Mouse (Mus musculus): ENCODE measurements at regions not wholly inside any gene's neighbourhood (a gene's known extent, or its start where the extent isn't known, plus 50 kb on each side); places are given as distances from the start of the nearest gene placed in this dataset.

- no peak for DNase-seq (ENCODE audit: low spot score in 2 of 2)
Measured at GRCm38 (mm10) chr17:48789846-48790245, 142.3 kb upstream of the Lrfn2 start.

GRCm38 (mm10) chr17:48790526-48790925 lies 141.7 kb upstream of the Lrfn2 start:
- DNase-seq (ENCODE audit: low spot score in 2 of 2) = no peak

GRCm38 (mm10) chr17:48792954-48793353 lies 139.2 kb upstream of the Lrfn2 start:
- no peak for DNase-seq (ENCODE audit: low spot score in 2 of 2)

- no peak for DNase-seq (ENCODE audit: low spot score in 2 of 2)
Measured at GRCm38 (mm10) chr17:48795773-48796172, 136.4 kb upstream of the Lrfn2 start.

GRCm38 (mm10) chr17:48798196-48798595 lies 134.0 kb upstream of the Lrfn2 start:
- DNase-seq (ENCODE audit: low spot score in 2 of 2) = no peak

- DNase-seq (ENCODE audit: low spot score in 2 of 2) = no peak
Measured at GRCm38 (mm10) chr17:48802673-48803072, 129.5 kb upstream of the Lrfn2 start.

GRCm38 (mm10) chr17:48807905-48808304 lies 124.3 kb upstream of the Lrfn2 start:
- no peak for DNase-seq (ENCODE audit: low spot score in 2 of 2)

GRCm38 (mm10) chr17:48814753-48815504 lies 117.2 kb upstream of the Lrfn2 start:
- no peak for DNase-seq (ENCODE audit: low spot score in 2 of 2)

- DNase-seq (ENCODE audit: low spot score in 2 of 2) = no peak
Measured at GRCm38 (mm10) chr17:48816588-48817324, 115.4 kb upstream of the Lrfn2 start.

- no peak for DNase-seq (ENCODE audit: low spot score in 2 of 2)
Measured at GRCm38 (mm10) chr17:48817551-48817950, 114.6 kb upstream of the Lrfn2 start.

GRCm38 (mm10) chr17:48819703-48820102 lies 112.5 kb upstream of the Lrfn2 start:
- DNase-seq (ENCODE audit: low spot score in 2 of 2) = no peak

- no peak for DNase-seq (ENCODE audit: low spot score in 2 of 2)
Measured at GRCm38 (mm10) chr17:48822101-48822876, 109.9 kb upstream of the Lrfn2 start.

- DNase-seq (ENCODE audit: low spot score in 2 of 2) = no peak
Measured at GRCm38 (mm10) chr17:48823921-48824320, 108.3 kb upstream of the Lrfn2 start.

GRCm38 (mm10) chr17:48825212-48825913 lies 106.8 kb upstream of the Lrfn2 start:
- DNase-seq (ENCODE audit: low spot score in 2 of 2) = no peak

GRCm38 (mm10) chr17:48838297-48838979 lies 93.7 kb upstream of the Lrfn2 start:
- no peak for DNase-seq (ENCODE audit: low spot score in 2 of 2)

GRCm38 (mm10) chr17:48847890-48848289 lies 84.3 kb upstream of the Lrfn2 start:
- no peak for DNase-seq (ENCODE audit: low spot score in 2 of 2)

- DNase-seq (ENCODE audit: low spot score in 2 of 2) = no peak
Measured at GRCm38 (mm10) chr17:48850910-48851309, 81.3 kb upstream of the Lrfn2 start.

GRCm38 (mm10) chr17:48858891-48859290 lies 73.3 kb upstream of the Lrfn2 start:
- DNase-seq (ENCODE audit: low spot score in 2 of 2) = no peak

GRCm38 (mm10) chr17:48870443-48870842 lies 61.7 kb upstream of the Lrfn2 start:
- DNase-seq (ENCODE audit: low spot score in 2 of 2) = no peak

- DNase-seq (ENCODE audit: low spot score in 2 of 2) = peak in 1 of 2 experiments; percentile 22
Measured at GRCm38 (mm10) chr17:48877505-48877904, 54.7 kb upstream of the Lrfn2 start.

- no peak for DNase-seq (ENCODE audit: low spot score in 2 of 2)
Measured at GRCm38 (mm10) chr17:48880590-48880989, 51.6 kb upstream of the Lrfn2 start.
